9 mouse cellular contexts compared by ENCODE assay signal in the genomic region with DNA sequence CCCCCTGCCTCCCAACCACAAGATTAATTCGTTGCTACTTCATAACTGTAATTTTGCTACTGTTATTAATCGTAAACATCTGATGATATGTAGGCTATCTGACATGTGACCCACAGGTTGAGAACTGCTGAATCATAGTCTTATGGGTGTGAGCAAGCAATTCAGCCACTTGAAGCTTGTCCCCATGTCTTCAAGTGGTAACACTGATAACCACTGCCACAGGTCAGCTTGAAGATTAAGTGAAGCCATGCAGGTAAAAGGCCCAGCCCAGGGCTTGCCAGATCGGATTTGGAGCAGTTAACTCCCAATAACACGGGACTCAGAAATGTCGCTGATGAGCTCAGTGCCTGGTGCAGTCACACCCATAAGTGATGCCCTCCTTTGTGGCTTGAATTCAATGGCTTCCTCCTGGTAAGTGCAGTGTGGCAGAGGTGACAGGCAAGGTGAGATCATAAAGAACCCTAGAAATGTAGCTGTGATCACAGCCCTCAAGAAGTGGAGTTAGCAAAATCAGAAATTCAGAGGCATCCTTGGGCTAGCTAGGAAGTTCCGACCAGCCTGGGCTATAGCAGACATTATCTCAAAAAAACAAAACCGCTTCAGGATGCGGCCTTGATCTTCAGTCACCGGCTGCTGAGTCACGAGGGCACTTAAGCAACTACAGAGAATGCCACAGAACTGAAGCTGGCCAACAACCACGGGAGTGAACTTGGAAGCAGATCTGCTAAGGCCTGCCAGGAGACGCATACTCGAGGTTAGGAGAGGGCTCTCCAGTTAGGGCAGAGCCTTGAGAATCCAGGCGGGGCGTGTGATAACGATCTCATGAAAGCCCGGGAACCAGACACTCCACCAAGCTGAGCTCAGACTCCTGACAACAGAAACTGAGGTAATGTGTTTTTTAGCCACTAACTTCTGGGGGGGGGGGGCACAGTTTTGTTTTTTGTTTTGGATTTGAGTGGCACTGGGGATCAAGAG. TPM values are rescaled to one million over a fixed set of nuclear protein-coding genes. Genes with fewer than 3 reads are reported as not detected.
DNase-seq lines count a peak whose midpoint lies in the region; ATAC-seq lines count a peak whose summit lies in the region.
"Had no signal": no experiment of that assay in that cellular context is flagged by ENCODE, and none has a peak within 500 bp of the region (broad histone marks: within the 10 kb centered on the region; RNA-seq: fewer than 3 reads in every experiment).

No protein-coding gene starts in this region.

- no peaks in the 10 kb centered on the region for H3K27me3 ChIP-seq in heart, embryonic 13.5 days (replicated peaks)
- H3K27me3 ChIP-seq in lung, embryonic 15.5 days: no peaks in the 10 kb centered on the region
- no peaks in the 10 kb centered on the region for H3K27me3 ChIP-seq in forebrain, embryonic 14.5 days (replicated peaks; ENCODE audit: control insufficient read depth, insufficient read depth, low read length)
- H3K27me3 ChIP-seq: limb, embryonic 12.5 days had no signal

- H3K9ac ChIP-seq in heart, embryonic 13.5 days: 0 out of 2 replicates have a peak overlapping the region, but pooled peaks have one; percentile 19
- no peak overlapping the region for H3K9ac ChIP-seq in lung, embryonic 15.5 days
- H3K9ac ChIP-seq in forebrain, embryonic 14.5 days (ENCODE audit: low read length): no peak overlapping the region
- H3K9ac ChIP-seq: limb, embryonic 12.5 days had no signal

- peak; percentile 54 for ATAC-seq in heart, embryonic 13.5 days (ENCODE audit: extremely low read depth, insufficient number of reproducible peaks, low FRiP score, low TSS enrichment)
- peak; percentile 73 for ATAC-seq in lung, embryonic 15.5 days (ENCODE audit: borderline replicate concordance, extremely low read depth, low FRiP score, low TSS enrichment)
- ATAC-seq in forebrain, embryonic 14.5 days: no peak

- peak overlapping the region; percentile 36 for H3K4me2 ChIP-seq in heart, embryonic 13.5 days
- H3K4me2 ChIP-seq in lung, embryonic 15.5 days: no peak overlapping the region
- H3K4me2 ChIP-seq in forebrain, embryonic 14.5 days (ENCODE audit: low read length): no peak overlapping the region
- H3K4me2 ChIP-seq: limb, embryonic 12.5 days had no signal

- WGBS in heart, embryonic 13.5 days: 42% methylated on average over 17 of the region's 17 CpGs
- WGBS in lung, embryonic 15.5 days: 43% methylated on average over 17 of the region's 17 CpGs
- 74% methylated on average over 17 of the region's 17 CpGs for WGBS in forebrain, embryonic 14.5 days

- peak overlapping the region; percentile 18; the same call in 1 of the 2 replicates for H3K4me3 ChIP-seq in heart, embryonic 13.5 days
- no peak overlapping the region for H3K4me3 ChIP-seq in lung, embryonic 15.5 days
- H3K4me3 ChIP-seq in forebrain, embryonic 14.5 days (ENCODE audit: low read depth, low read length): no peak overlapping the region
- H3K4me3 ChIP-seq: limb, embryonic 12.5 days had no signal

- no peaks in the 10 kb centered on the region for H3K9me3 ChIP-seq in heart, embryonic 13.5 days
- no peaks in the 10 kb centered on the region for H3K9me3 ChIP-seq in lung, embryonic 15.5 days
- H3K9me3 ChIP-seq in forebrain, embryonic 14.5 days (replicated peaks; ENCODE audit: control insufficient read depth, low read length): no peaks in the 10 kb centered on the region
- H3K9me3 ChIP-seq: limb, embryonic 12.5 days had no signal

- DNase-seq in cerebellum, postnatal 14 days: peak; percentile 40 to 42
- DNase-seq in cerebellum, adult 9-10 months: no peak
- DNase-seq in c-Kit-positive CD71-positive TER-119-negative erythroid progenitor cells, embryonic 14.5 days (ENCODE audit: low read depth): peak; percentile 54
- peak; percentile 79 for DNase-seq in testis, postnatal 14 days (ENCODE audit: low spot score)
- DNase-seq in forebrain, embryonic 14.5 days (ENCODE audit: low spot score): no peak
- no peak for DNase-seq in B cell, adult 2 months

- H3K4me1 ChIP-seq in heart, embryonic 13.5 days: peaks cover 21% of the 10 kb centered on the region
- H3K4me1 ChIP-seq in lung, embryonic 15.5 days: peaks cover 27% of the 10 kb centered on the region
- no peaks in the 10 kb centered on the region for H3K4me1 ChIP-seq in forebrain, embryonic 14.5 days (ENCODE audit: control insufficient read depth, insufficient read depth, low read length)
- H3K4me1 ChIP-seq: limb, embryonic 12.5 days had no signal

- peak overlapping the region; percentile 50 for H3K27ac ChIP-seq in heart, embryonic 13.5 days (replicated peaks)
- H3K27ac ChIP-seq in lung, embryonic 15.5 days: peak overlapping the region; percentile 78
- H3K27ac ChIP-seq in forebrain, embryonic 14.5 days (ENCODE audit: low read depth, low read length): no peak overlapping the region
- H3K27ac ChIP-seq: limb, embryonic 12.5 days had no signal

- H3K36me3 ChIP-seq in heart, embryonic 13.5 days: 0 out of 2 replicates have a peak, but pooled peaks cover 4% of the 10 kb centered on the region
- H3K36me3 ChIP-seq in lung, embryonic 15.5 days: no peaks in the 10 kb centered on the region
- 0 out of 2 replicates have a peak, but pooled peaks cover 3% of the 10 kb centered on the region for H3K36me3 ChIP-seq in forebrain, embryonic 14.5 days (ENCODE audit: control insufficient read depth, insufficient read depth, low read length)

RNA-seq across cellular contexts. Expression of a gene that starts 46.7 kb away (rescaled TPM):
- polyA plus RNA-seq in heart, embryonic 13.5 days (2015; fragmentation: Nextera tagmentation; extraction: Ambion mirVana): 1.8 and 2.2 TPM in 2 replicates
- 0.32 and 0.84 TPM in 2 replicates for polyA plus RNA-seq in lung, embryonic 15.5 days (2015; fragmentation: Nextera tagmentation; extraction: Ambion mirVana)
- polyA plus RNA-seq in forebrain, embryonic 14.5 days (2014; fragmentation: Nextera tagmentation; extraction: Ambion mirVana): not detected in 2 replicates
- polyA plus RNA-seq: limb, embryonic 12.5 days had no signal

RNA-seq across cellular contexts. Expression of a gene that starts 54.2 kb away (rescaled TPM):
- 0.51 and 0.78 TPM in 2 replicates for polyA plus RNA-seq in heart, embryonic 13.5 days (2015; fragmentation: Nextera tagmentation; extraction: Ambion mirVana)
- polyA plus RNA-seq in lung, embryonic 15.5 days (2015; fragmentation: Nextera tagmentation; extraction: Ambion mirVana): 1.1 and 1.4 TPM in 2 replicates
- polyA plus RNA-seq in forebrain, embryonic 14.5 days (2014; fragmentation: Nextera tagmentation; extraction: Ambion mirVana): 0.43 and 0.95 TPM in 2 replicates

RNA-seq across cellular contexts. Expression of a gene that starts 59.4 kb away (rescaled TPM):
- 36.6 and 41.4 TPM in 2 replicates for polyA plus RNA-seq in heart, embryonic 13.5 days (2015; fragmentation: Nextera tagmentation; extraction: Ambion mirVana)
- polyA plus RNA-seq in lung, embryonic 15.5 days (2015; fragmentation: Nextera tagmentation; extraction: Ambion mirVana): 18.9 and 20.9 TPM in 2 replicates
- polyA plus RNA-seq in forebrain, embryonic 14.5 days (2014; fragmentation: Nextera tagmentation; extraction: Ambion mirVana): 2.1 and 2.7 TPM in 2 replicates

Comparison
In these comparisons a context has a peak if more than half of its experiments do, and no peak if none do; other contexts are left out.
1. DNase-seq: peak in cerebellum, postnatal 14 days (2 of 2), c-Kit-positive CD71-positive TER-119-negative erythroid progenitor cells, embryonic 14.5 days (single experiment) and testis, postnatal 14 days (single experiment); none in cerebellum, adult 9-10 months (single experiment), forebrain, embryonic 14.5 days (single experiment) and B cell, adult 2 months (0 of 2).